Mouse (Mus musculus) heart, adult 2 months (tissue): ENCODE results near the gene Spx.

Source experiments
- CTCF ChIP-seq: fragments of 200-600 bp; IDR thresholded peaks from 2 replicates; pipeline ENCODE4 v1.8.1; 2022; ENCODE audit warnings: antibody characterized with exemption, mild to moderate bottlenecking, moderate library complexity
- POLR2A ChIP-seq: fragments of 200-500 bp; IDR thresholded peaks from 2 replicates; pipeline ENCODE4 v1.6.1; 2011; ENCODE audit warnings: mild to moderate bottlenecking, low read depth, low read length, control low read depth; ENCODE audit not compliant: insufficient read depth

GRCm38 (mm10) chr6:142386285-142387010 lies 26.8 kb upstream of the Spx start:
- TF ChIP-seq CTCF (no peak), POLR2A (no peak)
